Mouse (Mus musculus) stomach, postnatal 0 days (tissue): Measurements from ENCODE around the gene Gatad2a.
"Not testable (repeated sequence)": the region's sequence is repeated elsewhere in the genome, so short reads cannot be mapped to it uniquely, and the experiment has no call there.

Experiments
- CTCF ChIP-seq: IDR thresholded peaks from 2 replicates; pipeline ENCODE4 v1.5.1; 2016; ENCODE audit warnings: antibody characterized with exemption, low read depth, mild to moderate bottlenecking, moderate library complexity
- EP300 ChIP-seq: optimal IDR thresholded peaks from 2 replicates; pipeline ENCODE3; 2016; ENCODE audit warnings: antibody characterized with exemption

DNA sequence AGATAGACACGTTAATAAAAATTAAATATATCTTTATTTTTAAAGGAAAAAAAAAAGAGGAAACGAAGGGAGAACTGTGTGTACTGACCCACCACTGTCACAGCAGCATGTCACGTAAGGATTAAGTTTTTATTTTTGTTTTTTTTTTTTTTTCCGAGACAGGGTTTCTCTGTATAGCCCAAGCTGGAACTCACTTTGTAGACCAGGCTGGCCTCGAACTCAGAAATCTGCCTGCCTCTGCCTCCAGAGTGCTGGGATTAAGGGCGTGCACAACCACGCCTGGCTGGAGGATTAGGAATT is 5.7 kb upstream of the Gatad2a start:
- TF ChIP-seq CTCF, EP300: not testable (repeated sequence)
